Mouse (Mus musculus) stomach, postnatal 0 days (tissue): ENCODE measurements at regions not wholly inside any gene's neighbourhood (a gene's known extent, or its start where the extent isn't known, plus 50 kb on each side); places are given as distances from the start of the nearest gene placed in this dataset.

ENCODE experiments used
- CTCF ChIP-seq: IDR thresholded peaks from 2 replicates; pipeline ENCODE4 v1.5.1; 2016; ENCODE audit warnings: antibody characterized with exemption, low read depth, mild to moderate bottlenecking, moderate library complexity
- EP300 ChIP-seq: optimal IDR thresholded peaks from 2 replicates; pipeline ENCODE3; 2016; ENCODE audit warnings: antibody characterized with exemption

GRCm38 (mm10) chr10:3645030-3645429 lies 95.1 kb upstream of the Plekhg1 start:
- TF ChIP-seq EP300 = no peak
- TF ChIP-seq CTCF = no peak
